Mouse (Mus musculus) mouse trophoblast stem cell (cell line): ENCODE measurements around the gene Orai3.

ENCODE experiments used
- in situ Hi-C, 2 experiments: fragments of 300-500 bp; cut with MseI, MboI; formaldehyde crosslinking; loops; 2 replicates in 1 of 2; 3 replicates in 1 of 2; pipeline ENCODE4 v1.15.1; 2025

Orai3 gene

DNA sequence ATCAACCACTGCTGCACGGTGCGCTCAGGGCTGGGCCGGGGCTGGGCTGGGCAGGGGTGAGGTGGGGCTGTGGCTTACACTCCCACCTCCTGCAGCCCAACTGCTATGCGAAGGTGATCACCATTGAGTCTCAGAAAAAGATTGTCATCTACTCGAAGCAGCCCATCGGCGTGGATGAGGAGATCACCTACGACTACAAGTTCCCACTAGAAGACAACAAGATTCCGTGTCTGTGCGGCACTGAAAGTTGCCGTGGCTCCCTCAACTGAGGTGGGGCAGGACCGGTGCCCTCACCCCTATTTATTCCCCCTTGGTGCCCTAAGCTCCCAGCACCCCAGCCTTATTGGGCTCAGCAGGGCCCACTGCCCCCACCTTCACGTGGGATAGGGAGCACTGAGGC is 29.6 kb downstream of the Orai3 start:
- in situ Hi-C loops = no loop called here

DNA sequence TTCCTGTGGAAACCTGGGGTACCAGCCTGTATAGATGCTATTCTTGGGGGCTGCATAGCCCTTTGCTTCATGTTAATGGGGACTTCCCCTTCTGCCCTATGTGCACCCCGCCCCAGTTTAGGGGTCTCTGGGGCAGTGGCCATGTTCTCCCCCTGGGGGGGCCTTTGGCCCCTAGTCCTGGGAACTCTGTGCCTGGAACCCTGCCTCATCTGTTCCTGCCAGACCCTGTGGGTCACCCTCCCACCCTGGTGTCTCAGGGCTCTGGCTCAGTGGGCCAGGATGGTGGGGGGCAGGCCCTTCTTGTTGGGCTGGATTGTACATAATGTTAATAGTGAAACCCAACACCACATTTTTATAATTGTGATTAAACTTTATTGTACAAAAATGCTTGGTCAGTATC is 30.1 kb downstream of the Orai3 start:
- in situ Hi-C loops = no loop called here

DNA sequence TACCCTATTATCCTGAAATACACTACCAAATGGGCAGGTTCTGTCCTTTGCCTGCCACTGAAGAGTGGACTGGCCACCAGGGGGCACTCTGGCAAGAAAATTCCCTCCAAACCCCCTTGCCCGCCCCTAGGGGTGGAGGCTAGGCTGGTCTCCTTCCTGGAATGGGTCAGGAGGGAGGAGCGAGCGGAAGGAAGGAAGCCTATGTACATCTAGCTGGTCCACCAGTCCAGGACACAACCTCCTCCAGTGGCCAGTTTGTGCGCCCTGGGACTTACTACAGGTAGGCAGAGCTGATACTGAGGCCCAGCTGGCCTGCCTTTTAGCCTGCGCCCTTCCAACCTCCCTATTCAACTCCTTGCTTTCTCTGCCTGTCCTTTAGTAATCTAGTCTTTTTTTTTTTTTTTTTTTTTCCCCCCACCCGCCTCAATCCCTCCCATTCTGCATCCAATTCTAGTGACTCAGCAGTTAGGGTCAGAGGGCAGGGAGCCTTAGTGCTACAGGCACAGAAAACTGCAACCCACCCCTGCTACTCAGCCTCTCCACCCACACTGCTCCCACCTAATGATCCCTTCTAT is 30.9 kb downstream of the Orai3 start, which contains the start of gene Hsd3b7:
Hsd3b7 (plus strand) TSS at position 170 of the 575 bp plus-strand sequence.
- in situ Hi-C loops = no loop called here

DNA sequence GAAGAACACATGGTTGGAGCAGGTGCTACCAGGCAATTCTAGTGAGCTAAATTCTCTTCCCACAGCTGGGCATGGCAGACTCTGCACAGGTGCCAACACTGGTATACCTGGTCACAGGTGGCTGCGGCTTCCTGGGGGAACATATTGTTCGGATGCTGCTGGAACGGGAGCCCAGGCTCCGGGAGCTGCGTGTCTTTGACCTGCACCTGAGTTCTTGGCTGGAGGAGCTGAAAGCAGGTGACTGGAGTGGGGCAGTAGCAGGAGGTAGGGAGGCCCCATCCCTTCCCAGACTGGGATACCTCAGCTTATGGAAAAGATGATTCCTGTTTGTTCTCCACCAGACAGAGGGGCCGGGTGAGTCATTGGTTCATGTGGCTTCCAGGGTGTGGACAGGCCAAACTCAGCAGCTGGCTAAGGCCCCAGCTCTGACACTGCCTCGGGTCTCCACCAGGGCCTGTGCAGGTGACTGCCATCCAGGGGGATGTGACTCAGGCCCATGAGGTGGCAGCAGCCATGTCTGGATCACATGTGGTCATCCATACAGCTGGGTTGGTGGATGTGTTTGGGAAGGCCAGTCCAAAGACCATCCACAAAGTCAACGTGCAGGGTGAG is 31.5 kb downstream of the Orai3 start:
- in situ Hi-C loops = no loop called here

DNA sequence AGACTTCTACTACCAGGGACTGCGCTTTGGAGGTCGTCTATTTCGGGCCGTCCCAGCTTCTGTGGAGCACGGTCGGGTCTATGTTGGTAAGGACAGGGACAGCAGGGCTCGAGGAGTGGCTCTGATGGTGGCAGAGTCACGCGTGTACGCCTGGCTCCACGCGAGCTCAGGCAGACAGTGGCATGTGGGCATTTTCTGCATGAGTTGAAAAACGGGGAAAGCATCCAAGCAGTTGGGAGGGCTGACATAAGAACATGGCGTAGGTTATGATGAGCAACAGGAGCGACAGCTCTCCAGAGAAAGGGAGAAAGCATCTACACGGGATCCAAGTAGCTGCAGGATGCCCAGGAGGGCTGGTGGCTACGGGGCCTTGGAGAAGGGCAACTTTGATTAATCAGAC is 32.7 kb downstream of the Orai3 start:
- in situ Hi-C loops = no loop called here

DNA sequence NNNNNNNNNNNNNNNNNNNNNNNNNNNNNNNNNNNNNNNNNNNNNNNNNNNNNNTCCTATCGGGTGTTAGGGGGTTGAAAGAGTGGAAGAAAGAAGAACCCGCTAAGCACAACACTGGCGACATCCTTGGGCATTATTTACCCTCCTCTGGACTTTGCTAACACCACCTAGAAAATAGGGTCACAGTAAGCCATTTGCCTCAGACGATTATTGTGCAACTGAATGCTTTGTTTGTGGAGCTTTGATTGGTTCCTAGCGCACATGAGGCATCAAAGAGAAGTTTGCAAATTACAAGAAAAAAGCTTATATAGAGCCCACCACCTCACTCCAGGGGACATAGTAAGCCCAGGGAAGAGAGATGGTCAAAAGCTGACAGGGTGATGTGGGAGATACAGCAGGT is 39.2 kb downstream of the Orai3 start:
- in situ Hi-C loops = no loop called here

DNA sequence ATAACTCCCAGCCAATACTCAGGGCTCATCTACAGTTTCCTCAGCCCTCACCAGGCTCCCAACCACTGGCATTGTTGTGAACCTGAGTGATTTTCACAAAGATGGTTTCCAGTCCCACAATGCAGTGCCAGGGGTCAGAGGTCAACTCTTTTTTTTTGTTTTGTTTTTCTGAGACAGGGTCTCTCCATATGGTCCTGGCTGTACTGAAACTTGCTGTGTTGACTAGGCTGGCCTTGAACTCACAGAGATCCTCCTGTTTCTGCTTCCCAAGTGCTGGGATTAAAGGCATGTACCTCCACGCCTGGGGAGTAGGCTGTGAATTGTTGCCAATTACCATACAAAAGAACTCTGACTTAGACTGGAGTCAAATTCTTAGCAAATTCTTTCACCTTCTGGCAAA is 40.2 kb downstream of the Orai3 start:
- in situ Hi-C loops = no loop called here

DNA sequence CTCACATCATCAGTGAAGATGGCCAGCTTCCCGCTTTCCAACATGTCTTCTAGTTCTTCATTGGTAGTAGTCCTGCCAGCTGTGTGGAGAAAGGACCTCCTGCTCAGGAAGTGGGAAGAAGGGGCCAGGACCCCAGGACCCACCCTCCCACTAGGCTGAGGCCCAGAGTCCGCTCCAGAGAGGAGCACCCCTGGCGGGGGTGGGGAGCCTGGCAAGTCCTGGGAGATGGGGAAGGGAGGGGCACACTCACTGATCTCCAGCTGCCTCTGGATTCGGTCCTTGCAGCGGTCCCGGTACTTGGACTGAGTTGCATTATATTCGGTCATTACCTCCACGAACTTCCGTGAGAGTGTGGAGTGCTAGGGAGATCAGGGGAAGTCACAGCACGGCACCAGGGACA is 41.0 kb downstream of the Orai3 start:
- in situ Hi-C loops = no loop called here

DNA sequence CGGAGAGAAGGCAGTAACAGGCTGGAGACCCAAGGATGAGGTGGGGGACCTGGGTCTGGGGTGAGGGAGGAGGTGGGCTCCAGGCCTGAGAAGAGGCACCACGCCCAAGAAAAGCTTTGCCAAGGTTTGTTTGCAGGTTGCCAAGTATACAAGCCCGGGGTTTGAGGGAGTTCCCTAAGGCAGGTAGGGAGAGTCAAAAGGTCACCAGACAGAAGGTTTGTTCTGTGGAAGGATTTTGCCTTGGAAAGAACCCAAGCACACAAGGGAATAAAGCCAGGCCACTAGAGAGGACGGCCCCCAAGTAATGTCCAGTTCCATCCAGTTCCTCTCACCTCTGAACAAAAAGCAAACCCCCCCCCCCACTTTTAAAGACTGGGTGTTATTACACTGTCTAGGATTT is 41.6 kb downstream of the Orai3 start:
- in situ Hi-C loops = no loop called here

DNA sequence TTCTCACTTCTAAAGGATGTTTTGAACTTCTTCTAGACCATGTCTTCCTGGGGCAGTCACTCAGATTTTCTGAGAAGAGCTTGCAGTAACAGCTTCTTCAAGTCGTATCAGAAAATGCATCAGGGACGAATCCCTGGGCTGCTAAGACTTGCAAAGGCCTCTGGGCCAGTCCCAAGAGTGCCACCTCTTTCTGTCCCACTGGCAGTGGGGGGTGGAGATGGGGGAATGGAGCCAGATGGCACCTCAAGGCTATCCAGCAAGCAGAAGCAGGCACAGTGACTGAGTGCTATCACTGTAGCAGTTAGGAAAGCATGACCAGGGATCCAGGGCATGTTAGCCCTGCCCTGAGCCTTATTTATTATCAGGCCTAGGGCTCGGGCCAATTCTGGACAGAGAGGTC is 42.7 kb downstream of the Orai3 start:
- in situ Hi-C loops = no loop called here

DNA sequence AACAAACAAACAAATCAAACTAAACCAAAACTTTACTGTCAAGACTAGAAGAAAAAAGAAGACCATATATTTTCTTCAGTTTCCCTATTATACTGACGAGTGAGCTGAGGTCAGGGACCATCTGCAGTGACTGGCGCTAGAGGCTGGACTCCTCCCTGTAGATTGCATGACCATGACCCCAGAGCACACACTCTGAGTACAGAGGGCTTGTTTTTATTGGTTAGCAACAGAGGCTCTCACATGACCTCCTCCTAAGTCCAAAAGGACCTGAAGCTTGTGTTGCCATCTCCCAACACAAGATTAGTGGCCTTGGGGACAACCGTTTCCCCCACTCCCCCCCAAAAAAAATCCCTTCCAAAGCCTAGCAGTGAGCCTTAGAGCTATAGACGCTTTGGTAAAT is 44.2 kb downstream of the Orai3 start:
- in situ Hi-C loops = no loop called here

DNA sequence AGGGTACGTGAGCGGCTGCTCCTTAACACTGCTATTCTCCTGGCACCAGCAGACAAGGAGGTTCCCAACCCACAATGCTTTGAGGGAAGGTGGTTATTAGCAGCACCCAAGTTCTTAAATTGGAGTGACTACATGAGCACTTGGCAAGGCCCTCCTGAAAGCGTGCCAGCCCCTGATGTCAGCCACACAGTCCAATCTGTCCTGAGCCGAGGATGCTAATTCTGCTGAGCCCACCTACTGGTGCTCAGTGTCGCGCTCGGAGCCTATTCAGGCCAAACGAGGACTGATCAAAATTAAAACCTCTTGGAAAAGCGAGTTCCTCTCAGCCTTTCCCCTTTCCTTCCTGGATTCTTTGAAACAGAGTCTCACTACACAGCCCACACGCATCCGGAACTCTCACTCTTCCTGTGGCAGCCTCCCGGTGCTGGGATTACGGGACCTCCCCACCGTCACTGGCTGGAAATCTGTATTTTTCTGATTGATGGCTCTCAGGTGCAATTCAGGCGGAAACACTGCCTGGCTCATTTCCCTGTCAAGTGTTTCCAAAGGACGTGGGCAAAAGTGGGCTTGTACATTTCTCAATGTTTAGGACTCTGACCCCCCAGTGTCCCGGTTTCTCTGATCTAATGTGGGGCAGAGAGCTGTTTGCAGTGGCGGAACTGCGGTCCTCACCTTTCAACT is 44.8 kb downstream of the Orai3 start:
- in situ Hi-C loops = no loop called here

DNA sequence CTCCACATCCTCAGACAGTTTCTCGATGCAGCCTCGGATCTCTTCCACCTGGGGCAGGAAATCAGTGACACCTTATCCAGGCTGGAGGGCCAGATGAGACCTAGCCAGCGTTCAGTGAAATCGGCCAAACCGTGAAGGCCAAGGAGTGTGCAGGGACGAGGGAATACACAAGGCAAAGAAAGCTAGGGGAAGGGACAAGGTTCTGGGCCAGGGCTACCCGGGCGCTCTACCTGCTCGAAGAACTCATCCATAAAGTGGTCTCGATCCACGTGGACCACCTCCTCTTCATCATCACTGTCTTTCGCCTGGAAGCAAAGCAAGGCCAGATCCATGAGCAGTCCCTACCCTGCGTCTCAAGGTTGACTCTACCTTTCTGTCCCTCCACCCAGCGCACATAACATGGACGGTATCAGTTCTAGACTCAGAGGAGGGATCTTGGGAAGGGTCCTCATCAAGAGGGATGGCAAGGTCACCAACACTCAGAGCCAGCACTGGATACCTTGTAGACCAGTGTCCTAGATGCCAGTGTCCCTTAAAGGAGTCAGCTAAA is 45.6 kb downstream of the Orai3 start:
- in situ Hi-C loops = no loop called here

DNA sequence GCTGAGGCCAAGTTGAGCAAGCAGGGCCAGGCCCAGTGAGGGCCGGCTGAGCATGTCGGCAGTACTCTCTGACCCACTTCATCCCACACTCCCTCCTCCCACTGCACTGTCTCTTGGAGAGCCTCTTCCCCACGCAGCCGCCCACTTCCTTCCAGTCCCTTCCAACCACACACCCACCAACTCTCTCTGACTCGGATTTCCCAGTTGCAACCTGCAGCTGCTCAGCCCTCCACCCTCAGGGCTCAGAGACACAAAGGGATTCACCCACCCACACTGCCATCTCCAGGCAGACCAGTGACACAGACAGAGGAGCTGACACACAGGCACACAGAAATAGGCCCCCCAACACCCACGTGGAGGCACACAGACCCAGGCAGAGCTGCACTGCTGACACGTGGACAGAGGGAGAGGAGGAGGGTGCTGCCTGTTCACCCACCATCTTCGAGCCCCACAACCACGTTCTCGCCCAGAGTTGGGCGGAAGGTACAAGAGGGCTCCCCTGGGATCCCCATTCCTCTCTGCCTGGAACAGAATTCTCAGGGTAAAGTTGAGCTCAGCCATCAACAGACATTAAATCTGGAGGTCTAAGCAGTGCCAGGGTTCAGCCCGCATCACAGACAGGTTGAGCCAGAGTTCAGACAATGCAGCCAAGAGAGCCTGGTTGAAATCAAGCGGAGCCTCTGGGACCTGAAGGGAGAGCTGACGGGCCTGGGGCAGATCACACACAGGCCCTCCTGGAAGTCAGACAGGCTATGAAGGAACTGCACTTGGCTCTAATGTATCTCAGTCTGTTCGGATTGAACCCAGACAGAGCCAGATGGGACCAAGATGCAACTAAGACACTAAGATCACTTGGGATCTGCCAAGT is 46.6 kb downstream of the Orai3 start:
- in situ Hi-C loops = no loop called here

DNA sequence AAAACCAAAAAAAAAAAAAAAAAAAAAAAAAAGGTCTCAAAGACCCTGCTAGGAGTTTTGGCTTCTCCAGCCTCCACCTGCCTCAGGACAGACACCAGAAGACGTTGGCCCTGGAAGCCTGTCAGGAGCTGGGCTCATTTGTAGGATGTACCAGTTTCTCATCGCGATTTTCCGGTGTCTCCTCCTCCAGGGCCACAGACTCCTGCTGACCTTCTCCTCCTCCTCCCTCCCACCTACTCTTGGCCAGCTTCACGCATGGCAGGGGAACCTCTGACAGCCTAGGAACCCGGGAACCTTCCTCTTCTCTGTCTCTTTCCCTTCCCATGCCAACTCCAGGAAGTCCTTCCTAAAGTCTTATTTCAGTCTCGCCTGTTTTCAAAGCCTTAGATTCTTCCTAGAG is 47.4 kb downstream of the Orai3 start:
- in situ Hi-C loops = no loop called here

DNA sequence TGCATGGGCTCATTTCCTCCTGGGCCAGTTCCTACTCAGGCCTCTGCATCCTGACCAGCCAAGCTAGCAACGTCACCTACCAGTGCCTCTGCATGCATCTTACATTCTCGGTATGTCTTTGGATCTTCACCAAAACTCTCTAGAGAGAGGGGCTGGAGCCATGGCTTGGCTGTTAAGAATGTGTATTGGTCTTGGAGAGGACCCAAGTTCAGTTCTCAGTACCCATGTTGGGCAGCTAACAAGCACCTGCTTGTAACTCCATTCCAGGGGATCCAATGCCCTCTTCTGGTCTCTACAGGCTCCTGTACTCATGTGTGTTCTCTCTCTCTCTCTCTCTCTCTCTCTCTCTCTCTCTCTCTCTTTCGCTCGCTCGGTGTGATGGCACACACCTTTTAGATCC is 48.2 kb downstream of the Orai3 start:
- in situ Hi-C loops = no loop called here

DNA sequence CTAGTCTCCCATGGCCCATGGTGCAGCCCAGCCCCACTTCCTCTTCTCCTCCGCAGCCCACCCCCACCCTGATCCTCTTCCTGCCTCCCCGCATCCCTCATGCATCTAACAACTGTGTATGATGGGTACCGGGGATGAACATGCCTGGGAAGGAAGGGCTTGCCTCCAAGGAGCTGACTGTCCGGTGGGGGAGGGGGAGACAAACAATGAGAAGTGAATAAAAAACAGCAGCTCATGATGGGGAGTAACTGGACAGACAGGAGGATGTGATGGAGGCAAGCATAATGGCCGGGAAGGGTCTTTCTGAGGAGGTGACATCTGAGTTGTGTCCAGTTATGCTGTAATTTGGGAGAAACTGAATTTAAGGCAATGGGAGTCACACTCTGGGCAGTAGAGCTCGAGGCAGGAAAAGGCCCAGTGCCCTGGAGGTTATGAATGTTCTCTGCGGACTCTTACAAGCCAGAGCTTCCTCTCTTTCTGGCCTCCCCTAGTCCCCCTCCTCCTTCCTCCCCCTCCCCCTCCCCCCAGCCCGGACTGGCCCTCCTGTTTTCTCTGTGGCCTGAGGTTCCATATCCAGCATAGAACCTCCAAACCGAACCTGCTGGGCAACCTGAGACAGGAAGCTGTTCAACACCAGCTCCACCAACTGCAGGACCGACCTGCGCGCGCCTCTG is 51.4 kb downstream of the Orai3 start:
- in situ Hi-C loops = no loop called here

DNA sequence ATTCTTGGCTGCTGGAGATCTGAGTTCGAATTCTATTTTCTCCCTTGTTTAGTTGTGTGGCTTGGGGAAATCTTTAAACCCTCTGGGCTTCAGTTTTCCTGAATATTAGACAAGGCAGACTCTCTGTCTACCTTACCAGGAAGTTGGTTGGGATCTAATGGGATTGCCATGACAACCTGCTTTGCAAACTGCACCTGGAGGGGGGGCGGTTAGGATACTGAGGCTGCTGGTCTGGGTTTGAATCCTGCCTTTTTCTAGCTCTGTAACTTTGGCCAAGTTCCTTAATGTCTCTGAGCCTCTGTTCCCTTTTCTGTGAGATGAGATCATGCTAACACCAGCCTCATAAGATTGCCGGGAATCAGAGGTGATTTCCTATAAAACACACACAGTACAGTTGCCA is 52.9 kb downstream of the Orai3 start:
- in situ Hi-C loops = no loop called here

DNA sequence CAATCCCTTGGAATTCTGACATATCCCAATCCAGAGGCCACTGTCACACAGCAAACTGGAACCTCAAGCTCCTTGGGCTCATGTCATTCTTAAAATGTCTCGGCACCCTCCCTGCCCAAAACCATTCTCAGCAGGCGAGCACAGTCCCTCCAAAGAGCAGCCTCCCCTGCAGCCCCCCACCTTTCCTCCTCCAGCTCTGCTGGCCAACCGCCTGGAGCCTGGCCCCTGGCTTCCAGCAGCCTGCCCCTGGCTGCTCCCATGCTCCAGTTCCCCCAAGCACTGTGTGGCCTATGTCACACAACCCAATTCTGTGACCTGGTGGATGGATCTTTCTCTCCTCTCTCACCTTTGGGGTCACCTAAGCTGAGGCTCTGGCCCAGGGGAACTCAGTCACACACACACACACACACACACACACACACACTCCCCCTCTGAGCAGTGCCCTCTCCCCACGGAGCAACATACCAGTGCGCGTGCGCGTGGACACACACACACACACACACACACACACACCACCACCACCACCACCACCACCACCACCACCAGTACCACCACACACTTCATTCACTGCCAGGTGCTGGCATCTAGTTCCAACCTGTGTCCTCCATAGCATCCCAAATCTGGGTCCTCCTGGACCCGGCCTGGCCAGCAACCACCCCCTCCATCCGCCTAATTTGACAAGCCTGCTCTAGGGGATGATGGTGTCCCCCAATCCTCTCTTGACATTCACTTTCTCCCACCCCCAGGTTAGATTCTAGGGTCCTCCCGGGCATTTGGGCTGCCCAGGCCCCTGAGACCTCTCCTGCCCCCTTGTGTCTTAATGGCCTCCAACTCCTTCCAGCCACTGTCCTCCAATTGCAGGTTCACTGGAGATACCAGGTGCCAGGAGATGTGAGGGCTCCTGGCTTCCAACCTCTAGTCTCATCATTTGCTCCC is 53.9 kb downstream of the Orai3 start:
- in situ Hi-C loops = no loop called here

DNA sequence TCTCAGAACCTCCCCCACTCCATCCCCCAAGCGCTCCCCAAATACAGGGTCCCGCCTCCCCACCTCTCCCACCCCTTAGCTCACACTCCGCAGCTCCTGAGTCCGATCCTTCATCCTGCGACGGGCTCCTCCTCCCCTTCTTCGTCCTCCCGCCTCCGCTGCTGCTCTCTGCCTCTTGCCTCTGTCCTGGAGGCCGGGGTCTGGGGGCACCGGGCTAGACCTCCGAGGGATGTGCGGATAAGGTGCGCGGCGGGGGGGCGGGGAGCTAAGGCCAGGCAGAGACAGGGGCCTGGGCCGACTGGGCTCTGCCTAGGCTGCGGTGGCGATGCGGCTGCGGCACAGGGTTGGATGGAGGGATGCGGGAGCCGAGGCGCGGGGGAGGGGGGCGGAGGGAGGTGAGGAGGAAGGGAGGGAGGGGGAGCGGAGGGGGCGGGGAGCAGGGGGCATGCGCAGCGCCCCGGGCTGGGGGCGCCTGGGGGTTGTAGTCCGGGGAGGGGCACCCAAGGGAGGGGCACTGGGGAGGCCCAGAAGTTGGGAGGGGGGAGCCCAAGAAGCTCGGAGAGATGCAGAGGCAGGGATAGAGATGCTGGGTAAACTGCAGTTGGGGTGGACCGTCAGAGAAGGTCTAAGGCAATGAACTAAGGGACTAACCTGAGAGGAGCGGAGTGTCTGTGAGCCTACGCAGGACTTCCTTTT is 54.7 kb downstream of the Orai3 start, which contains the start of the genes Stx4a and Stx1b:
Stx4a (plus strand) TSS at position 119 of the 696 bp plus-strand sequence.
Stx1b (minus strand) TSS at position 374 of the 696 bp plus-strand sequence.
- in situ Hi-C loops = no loop called here
